Mouse (Mus musculus): ENCODE measurements at regions not wholly inside any gene's neighbourhood (a gene's known extent, or its start where the extent isn't known, plus 50 kb on each side); places are given as distances from the start of the nearest gene placed in this dataset.

- DNase-seq = no peak
Observed at GRCm38 (mm10) chr14:76701304-76701703, 144.6 kb upstream of the Serp2 start.

- no peak for DNase-seq
Observed at GRCm38 (mm10) chr14:76700796-76701195, 144.1 kb upstream of the Serp2 start.

DNA sequence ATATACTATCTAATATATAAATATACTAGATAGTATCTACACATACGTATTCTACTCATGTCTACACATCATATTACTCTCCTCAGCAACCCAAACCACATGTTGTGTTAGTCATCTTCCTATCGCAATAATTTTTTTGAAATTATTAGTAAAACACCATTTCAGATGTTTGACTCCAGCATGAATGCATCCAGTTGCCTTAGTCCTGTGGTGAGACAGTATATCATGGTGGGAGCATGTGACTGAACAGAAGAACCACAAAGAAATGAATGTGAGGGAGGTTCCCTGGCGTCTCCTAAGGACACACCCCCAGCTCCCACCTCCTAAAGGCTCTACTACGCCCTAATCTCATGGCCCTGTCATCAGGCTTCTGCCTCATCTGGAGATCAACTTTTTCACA lies 143.5 kb upstream of the Serp2 start:
- DNase-seq = no peak

GRCm38 (mm10) chr14:76698718-76699402 lies 142.2 kb upstream of the Serp2 start:
- DNase-seq = no peak

- DNase-seq = no peak
Observed at GRCm38 (mm10) chr14:76696729-76697128, 140.0 kb upstream of the Serp2 start.

GRCm38 (mm10) chr14:76695691-76696355 lies 139.1 kb upstream of the Serp2 start:
- DNase-seq = no peak

DNA sequence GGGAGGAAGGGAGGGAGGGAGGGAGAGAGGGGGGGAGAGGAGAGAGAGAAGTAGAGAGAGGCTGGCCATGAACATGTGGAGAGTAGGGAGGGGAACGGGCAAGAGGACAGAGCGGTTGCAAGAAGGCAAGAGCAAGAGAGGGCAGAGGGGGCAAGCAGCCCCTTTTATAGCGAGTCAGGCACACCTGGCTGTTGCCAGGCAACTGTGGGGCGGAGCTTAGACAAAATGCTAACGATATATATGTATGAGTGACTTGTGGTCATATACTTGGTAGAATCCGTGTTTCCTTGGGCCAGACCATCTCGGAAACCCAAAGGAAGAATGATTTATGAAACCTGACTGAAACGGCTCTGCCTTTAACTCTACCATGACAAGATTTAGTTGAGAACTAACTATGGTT lies 138.2 kb upstream of the Serp2 start:
- DNase-seq = no peak

DNA sequence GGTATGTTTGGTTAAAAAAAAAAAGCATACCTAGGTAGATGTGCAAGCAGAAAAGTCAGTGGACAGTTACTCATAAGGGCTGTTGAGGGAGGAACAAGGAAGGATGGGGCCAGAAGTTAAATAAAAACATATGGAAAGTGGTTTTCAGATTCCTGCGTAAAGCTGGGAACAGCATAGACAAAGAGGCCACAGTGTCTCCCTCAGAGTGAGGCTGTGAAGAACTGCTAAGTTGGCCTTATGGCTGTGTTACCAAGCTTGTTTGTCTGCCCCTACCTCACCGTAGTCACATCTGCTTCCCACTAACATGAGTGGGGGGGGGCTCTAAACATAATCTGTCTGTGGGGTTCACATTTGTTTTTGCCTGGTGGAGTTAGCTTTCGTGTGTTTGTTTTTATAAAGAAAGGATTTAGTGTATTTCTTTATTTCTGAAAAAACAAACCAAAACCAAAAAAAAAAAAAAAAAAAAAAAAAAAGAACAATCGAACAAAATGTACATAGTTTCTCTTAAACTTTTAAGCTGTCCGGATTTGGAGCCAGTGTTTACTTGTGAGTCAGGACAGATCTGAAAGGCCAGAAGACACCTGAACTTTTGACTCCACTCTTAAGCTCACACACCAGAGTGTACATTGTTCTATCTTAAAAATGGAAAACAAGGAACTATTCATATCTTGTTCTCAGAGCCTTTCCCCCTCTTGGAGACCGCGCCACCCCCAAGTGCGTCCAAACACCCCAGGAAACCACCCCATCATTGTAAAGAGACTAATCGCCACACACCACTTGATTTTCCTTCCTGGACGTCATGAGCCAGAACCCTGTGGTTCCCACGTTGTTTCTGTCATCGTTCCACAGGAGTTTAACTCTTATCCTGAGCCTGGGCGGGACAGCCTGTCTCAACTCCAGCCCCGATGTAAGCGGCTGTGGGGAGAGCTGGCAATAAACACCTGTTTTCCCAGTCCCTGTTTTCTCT lies 136.9 kb upstream of the Serp2 start:
- no peak for DNase-seq

GRCm38 (mm10) chr14:76687971-76688407 lies 131.3 kb upstream of the Serp2 start:
- no peak for DNase-seq

GRCm38 (mm10) chr14:76686762-76687453 lies 130.2 kb upstream of the Serp2 start:
- DNase-seq = no peak

DNA sequence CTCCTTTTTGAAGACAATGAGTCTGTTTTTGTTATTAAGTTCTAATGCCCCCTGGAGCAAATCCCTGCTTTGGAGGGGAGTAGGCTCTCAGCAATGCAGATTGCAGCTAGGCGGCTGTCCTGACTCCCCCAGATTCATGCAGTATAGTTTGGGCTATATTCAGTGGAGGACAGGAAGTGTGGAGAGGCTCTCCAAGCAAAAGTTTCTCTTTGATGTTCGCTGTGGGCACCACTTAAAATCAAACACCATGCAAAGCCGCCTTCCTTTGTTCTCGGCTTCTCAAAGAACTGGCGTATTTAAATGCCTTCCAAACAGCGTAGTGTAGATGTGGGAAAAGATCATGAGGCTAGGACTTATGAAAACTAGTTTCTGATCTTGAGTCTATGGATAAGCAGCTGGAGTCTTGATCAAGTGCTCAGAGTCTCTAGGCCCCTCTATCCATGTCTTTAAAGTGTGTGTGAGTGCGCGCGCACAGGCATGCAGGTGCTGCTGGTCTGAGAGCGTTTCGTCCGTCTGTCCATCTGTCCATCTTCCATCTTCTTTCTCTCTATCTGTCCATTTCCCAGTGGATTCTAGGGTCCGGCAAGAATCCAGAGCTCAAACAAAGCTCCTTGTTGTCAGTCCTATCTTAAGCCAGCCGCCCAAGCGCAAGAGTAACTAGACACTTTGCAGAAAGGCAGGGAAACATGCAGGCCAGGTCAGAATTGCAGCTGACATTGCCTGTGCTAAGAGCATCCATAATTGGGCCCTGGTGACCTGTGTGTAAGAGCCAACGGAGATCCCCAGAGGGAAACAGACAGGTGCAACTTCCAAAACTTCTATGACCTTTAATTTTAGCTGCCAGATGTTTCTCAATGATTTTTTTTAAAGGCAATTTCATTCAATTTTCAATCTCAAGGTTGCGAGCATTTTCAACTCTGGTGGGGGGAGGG lies 129.4 kb upstream of the Serp2 start:
- no peak for DNase-seq

GRCm38 (mm10) chr14:76684327-76684726 lies 127.6 kb upstream of the Serp2 start:
- no peak for DNase-seq

- DNase-seq = no peak
Observed at GRCm38 (mm10) chr14:76681581-76682377, 125.1 kb upstream of the Serp2 start.

DNA sequence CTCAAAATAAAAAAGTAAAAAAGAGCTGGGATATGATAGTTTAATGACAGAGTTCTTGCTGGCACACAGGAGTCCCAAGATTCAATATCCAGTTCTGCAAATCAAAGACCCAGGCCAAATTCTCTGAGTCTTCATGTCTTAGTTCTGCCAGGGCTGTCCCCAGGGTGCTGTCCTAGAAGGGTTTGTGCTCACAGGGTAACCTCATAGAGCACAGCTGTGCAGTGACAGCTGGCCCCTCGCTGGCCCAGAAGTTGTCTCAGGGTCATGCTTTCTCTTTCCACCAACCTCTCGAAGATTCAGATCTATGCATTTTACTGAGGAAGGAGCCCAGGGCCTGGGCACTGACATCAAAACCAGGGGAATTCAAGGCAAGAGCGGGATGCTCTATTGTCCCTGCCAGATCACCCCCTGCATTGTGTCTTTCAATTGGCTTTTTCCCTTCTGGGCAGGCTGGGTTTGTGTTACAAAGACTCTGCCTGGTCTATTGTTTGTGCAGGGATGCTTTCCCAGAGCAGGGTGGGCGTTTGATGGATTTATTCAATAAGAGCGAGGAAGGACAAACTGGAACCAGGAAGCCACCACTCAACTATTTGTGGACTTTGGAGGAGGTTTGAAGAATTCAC lies 121.9 kb upstream of the Serp2 start:
- no peak for DNase-seq

DNA sequence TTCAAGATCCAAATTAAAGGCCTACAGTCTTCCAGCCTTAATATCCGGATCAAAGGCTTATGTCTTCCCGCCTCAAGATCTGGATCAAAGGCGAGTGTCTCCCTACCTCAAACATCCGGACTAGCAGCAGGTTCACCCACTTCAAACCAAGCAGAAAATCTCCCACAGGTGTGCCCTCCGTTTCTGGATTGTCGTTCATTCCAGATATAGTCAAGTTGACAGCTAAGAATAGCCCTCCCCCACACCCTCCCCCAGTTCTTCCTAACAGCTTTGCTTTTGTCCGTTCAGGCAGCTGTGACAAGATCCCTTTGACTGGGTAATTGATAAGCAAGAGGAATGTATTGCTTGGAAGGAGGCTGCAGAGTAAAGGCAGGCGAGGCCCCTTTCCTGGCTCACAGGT lies 118.3 kb upstream of the Serp2 start:
- DNase-seq = no peak

DNA sequence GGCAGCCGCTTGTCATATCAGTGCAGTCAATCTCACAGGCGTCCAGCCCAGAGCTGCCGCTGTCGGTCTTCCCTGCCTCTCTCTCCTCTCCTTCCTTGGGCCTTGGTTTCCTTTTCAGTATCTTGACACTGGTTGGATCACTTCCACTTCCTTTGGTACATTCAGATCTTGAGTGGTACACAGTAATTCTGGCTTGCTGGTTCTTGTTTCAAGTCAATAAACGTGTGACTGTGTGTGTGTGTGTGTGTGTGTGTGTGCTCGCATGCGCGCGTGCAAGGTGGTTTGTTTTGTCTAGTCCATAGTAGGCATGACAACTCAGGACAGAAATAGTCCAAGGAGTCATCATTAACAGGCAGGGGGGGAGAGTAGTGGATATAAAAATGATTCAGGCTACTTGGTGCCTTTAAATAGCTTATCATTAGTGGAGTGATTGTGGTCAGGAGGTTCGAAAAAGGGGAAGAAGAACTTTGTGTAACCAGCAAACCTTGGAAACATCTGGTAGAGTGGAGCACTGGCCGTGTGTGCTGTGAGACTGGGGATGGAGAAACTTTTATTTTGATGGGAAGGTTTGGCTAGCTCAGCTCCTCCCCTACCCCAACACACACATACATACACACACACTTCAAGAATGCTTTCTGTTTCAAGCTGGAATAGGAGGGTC lies 117.1 kb upstream of the Serp2 start:
- DNase-seq = no peak

DNA sequence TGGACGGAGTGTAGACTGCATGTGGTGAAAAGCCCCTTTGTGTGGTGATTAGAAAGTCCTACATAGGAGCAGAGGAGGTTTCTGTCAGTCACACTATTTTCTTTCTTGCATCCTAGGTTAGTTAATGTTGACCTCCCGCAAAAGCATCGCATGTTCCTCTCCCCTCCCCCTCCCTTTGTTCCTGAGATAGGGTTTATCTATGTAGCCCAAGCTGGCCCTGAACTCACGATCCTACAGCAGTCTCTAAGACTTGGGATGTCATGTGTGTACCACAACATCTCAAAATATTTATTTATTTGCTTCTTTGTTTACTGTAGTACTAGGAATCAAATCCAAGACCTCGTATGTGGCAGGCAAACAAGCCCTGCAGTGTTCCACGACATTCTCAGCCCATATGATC lies 116.2 kb upstream of the Serp2 start:
- no peak for DNase-seq

DNA sequence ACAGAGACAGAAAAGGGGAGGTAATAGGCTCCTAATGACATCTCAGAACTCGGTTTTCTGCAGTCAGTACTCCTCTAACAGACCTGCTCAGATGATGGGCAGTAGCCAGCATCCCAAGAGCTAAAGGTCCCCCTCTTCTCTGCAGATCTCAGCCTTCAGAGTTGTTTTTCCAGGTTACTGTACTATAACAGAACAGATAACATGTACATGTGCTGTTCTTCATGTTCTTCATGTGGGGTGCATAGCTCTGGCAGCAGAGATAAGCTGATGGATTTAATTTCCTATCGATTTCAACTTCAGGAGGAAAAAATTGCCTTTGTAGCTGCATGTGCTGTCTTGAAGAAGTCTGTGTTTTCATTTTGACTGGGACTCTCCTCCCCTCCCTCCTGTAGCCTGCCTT lies 115.8 kb upstream of the Serp2 start:
- no peak for DNase-seq

DNA sequence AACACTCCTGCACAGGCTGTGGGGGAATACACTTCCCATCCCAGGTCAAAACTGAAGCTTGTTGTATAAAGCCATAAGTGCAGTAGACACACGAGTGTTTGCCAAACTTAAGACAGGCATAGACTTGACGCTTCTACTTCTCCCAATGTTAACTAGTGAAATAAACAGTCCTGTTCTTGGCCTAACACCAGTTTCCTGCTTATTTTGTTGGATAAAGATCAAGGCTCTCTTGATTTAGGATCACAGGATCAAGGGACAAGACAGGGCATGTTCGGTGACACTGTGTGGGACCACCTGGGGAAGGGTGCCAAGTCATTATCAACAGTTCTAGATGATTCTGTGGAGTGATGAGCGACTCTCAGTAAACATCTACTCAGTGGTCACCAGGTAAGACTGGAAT lies 114.3 kb upstream of the Serp2 start:
- DNase-seq = no peak

Data from cerebellum, adult 9-10 months (tissue).